Mouse (Mus musculus) CD4-positive naive resting alpha-beta T cell, adult 57 days (primary cell): ENCODE results near the gene Vmn2r19. TPM values are rescaled to one million over a fixed set of nuclear protein-coding genes. Genes with fewer than 3 reads are reported as not detected.

ENCODE experiments used
- total RNA-seq: library from RNA; stranded (reverse); gene quantifications from one replicate; pipeline ENCODE4 v1.2.4, GENCODE M21; 2023

The Vmn2r19 gene
- total RNA-seq = not detected

DNA sequence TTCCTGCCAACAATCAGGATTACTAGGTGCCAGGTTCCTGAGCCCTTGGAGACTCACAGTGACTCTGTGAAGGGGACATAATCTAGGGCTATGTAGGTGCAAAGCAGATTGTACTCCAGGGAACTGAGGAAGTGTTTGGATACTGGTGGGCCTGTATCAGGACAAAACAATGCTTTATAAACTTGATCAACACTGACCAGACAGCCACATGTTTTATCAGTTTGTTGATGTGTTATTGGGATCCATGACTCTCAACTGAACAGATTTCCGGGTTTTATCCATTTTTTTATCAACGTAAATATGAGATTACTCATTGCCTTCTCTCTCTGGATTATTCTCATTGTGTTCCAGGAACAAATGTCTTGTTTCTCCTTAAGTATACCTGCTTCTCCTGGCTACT is at the start of gene Vmn2r19:
Vmn2r19 (plus strand) TSS at position 301 of the 400 bp plus-strand sequence.

DNA sequence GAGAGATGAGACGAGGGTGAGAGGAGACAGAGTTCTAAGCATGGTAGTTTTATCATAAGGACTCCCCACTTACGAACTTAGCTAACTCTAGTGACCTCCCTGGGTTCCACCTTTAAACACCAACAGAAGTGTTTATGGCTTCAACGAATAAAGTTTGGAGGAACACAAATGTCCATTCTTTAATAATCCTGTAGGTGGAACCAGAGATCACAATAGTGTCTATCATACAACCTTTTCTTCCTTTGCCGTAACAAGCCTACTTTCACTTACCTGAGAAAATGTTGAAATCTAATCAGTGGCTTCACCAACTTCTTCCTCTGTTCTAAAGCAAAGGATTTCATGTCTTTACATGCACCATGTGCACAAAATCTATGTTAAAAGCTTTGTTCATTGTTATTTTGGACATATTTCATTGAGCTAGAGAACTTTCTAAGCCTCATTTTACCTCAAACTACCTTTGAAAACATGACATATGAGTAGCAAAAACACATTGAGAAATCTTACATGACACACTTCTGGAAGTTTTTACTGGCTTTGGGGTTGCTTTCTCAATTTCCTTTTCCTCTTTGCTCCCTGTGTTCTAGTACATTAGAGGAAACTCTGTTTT is 46.5 kb upstream of the Vmn2r19 start, which contains the start of gene Clec4d:
Clec4d (plus strand) TSS at position 557 of the 607 bp plus-strand sequence.

DNA sequence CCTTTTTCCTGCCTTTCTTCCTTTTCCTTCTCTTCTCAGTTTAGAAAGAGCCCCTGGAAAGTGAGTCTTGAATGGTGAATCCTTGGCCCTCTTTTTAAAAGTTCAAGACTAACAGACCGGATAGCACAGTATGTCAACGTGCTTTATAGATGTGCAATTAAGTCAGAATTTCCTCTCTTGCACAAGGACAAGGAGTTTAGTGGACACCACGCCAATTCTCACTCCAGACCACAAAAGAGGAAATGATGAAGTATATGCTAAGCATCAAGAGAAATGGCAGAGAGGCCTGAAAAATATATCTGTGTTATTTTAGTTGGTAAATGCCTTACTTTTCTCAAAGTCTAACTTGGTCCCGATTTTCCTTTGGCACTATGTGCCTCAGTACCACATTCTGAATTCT is 18.4 kb upstream of the Vmn2r19 start, which contains the start of gene Clec4e:
Clec4e (minus strand) TSS at position 118 of the 400 bp plus-strand sequence.

Other genes with a start within 250 kb of the Vmn2r19 start
- 3.8 TPM for gene Clec4a2, start 201.9 kb upstream of the Vmn2r19 start, total RNA-seq
- gene Clec4b2, start 135.4 kb upstream of the Vmn2r19 start, total RNA-seq = not detected
- 1.5 TPM for gene Clec4n, start 78.5 kb upstream of the Vmn2r19 start, total RNA-seq
- not detected for gene Clec4d, start 46.2 kb upstream of the Vmn2r19 start, total RNA-seq
- 1.7 TPM for gene Clec4e, start 18.5 kb upstream of the Vmn2r19 start, total RNA-seq
- not detected for gene Vmn2r20, start 109.8 kb downstream of the Vmn2r19 start, total RNA-seq
- not detected for gene Vmn2r21, start 225.1 kb downstream of the Vmn2r19 start, total RNA-seq